Mouse (Mus musculus): ENCODE measurements at regions not wholly inside any gene's neighbourhood (a gene's known extent, or its start where the extent isn't known, plus 50 kb on each side); places are given as distances from the start of the nearest gene placed in this dataset.

- DNase-seq (ENCODE audit: low spot score), result no peak
Measured at GRCm38 (mm10) chr12:16139152-16139551, 322.4 kb upstream of the Trib2 start.

DNA sequence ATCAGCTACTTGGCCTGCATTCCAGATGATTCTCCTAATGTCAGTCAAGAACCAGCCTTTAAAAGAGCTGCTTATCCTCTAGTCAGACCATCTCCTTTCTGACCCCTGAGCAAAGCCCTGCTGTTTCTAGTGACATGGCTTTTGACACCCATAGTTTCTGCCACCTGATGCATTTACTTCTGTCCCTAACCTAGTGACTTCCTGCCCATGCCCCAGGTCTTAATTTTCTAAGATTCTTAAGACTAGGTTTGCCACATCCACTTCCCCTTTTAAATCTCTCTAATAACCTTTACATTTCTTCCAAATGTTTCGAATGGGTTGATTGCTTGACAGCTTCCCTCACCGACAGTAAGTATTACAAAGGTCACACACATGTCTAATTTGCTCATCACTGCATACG lies 321.1 kb upstream of the Trib2 start:
- no peak for DNase-seq (ENCODE audit: low spot score)

- no peak for DNase-seq (ENCODE audit: low spot score)
Measured at GRCm38 (mm10) chr12:16136214-16136671, 319.5 kb upstream of the Trib2 start.

GRCm38 (mm10) chr12:16135602-16136213 lies 319.0 kb upstream of the Trib2 start:
- no peak for DNase-seq (ENCODE audit: low spot score)

- no peak for DNase-seq (ENCODE audit: low spot score)
Measured at GRCm38 (mm10) chr12:16134446-16134845, 317.7 kb upstream of the Trib2 start.

DNA sequence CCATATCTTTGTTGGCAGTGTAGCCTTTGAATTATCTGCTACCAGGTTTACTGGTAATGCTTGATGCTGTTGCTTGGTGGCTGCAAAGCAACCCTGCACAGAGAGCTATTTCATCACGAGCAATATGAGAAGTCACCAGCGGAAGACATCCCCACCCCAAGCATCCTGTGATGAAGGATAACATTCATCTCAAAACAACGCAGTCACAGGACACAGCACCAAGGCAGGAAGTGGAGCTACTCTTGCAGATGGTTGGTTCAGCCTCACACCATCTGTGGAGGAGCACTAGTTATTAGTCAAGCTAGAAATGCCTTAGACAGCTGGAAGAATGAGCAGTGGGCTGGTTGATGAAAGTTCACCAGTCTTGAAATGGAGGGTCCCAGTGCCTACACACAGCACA lies 316.5 kb upstream of the Trib2 start:
- no peak for DNase-seq (ENCODE audit: low spot score)

DNA sequence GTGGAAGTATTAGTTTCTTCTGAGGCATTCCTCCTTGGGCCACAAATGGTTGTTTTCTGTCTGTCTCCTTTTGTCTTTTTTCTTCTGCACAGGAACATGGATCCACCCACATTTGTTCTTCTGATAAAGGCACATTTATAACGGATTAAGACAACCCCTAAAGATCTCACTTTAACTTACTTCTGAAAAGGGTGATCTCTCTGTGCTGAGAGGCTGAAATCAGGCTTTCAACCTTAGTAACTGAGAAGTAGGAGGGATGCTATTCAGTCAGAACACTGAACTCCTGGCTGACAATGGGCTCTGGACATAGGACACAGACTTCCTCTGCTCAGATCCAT lies 315.0 kb upstream of the Trib2 start:
- DNase-seq (ENCODE audit: low spot score), result no peak

GRCm38 (mm10) chr12:16131028-16131739 lies 314.5 kb upstream of the Trib2 start:
- DNase-seq (ENCODE audit: low spot score), result no peak

GRCm38 (mm10) chr12:16130605-16131004 lies 313.9 kb upstream of the Trib2 start:
- no peak for DNase-seq (ENCODE audit: low spot score)

GRCm38 (mm10) chr12:16129923-16130322 lies 313.2 kb upstream of the Trib2 start:
- DNase-seq (ENCODE audit: low spot score), result no peak

GRCm38 (mm10) chr12:16129243-16129642 lies 312.5 kb upstream of the Trib2 start:
- DNase-seq (ENCODE audit: low spot score), result no peak

GRCm38 (mm10) chr12:16124906-16125305 lies 308.2 kb upstream of the Trib2 start:
- no peak for DNase-seq (ENCODE audit: low spot score)

DNA sequence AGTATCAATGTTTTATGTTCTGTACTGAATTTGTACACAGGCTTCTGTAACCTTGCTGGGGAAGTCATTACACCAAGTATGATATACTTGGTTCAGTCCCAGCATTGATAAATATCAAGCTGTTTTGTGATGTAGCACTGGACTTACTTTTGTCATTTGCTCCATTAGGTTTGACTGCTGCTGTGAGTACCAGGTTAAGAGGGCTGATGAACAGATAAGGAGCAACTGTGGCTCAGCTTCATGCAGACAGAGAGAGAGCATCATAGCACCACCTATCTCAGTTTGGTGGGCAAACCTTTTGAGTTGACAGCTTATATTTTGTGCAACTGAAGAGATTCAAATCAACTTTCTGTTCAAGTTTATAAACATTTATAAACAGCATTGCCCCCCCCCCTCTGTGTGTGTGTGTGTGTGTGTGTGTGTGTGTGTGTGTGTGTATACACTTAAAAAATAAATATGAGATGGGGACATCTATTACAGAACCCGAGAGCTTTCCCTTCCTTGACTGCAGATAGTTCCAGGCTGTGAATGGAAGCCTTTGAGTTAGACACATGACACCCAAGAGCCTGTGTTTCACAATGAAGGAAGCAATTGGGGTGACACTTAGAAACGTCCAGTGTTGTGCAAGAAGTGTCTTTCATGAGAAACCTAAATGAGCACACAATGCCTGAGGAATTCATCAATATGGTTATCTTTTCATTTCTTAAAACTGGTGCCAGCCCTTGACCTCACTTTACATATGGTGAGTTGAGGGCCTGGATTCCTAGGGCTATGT lies 305.8 kb upstream of the Trib2 start:
- no peak for DNase-seq (ENCODE audit: low spot score)

DNA sequence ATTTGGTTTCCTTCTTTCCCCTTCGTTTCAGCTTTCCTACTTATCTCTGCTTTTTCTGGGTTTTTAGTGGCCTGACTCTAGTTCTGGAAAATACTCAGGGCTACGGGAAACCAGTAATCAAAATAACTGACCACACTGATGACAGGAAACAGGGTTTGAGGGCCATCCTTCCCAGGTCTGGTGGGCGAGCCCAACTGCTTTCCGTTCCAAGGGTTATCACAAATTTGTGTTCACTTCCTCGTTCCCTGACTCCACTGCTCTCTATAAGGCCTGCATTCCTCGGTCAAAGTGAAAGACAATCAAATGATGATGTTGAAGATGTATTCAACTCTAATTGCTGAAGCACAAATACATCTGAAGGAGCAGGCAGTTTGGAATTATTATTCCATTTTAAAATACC lies 305.1 kb upstream of the Trib2 start:
- no peak for DNase-seq (ENCODE audit: low spot score)

- no peak for DNase-seq (ENCODE audit: low spot score)
Measured at GRCm38 (mm10) chr12:16118710-16119109, 302.0 kb upstream of the Trib2 start.

- DNase-seq (ENCODE audit: low spot score), result no peak
Measured at GRCm38 (mm10) chr12:16106946-16107345, 290.2 kb upstream of the Trib2 start.

GRCm38 (mm10) chr12:16098840-16099239 lies 282.1 kb upstream of the Trib2 start:
- DNase-seq (ENCODE audit: low spot score), result no peak

- no peak for DNase-seq (ENCODE audit: low spot score)
Measured at GRCm38 (mm10) chr12:16092643-16093042, 275.9 kb upstream of the Trib2 start.

- peak; percentile 78 for DNase-seq (ENCODE audit: low spot score)
Measured at GRCm38 (mm10) chr12:16091336-16091735, 274.6 kb upstream of the Trib2 start.

DNA sequence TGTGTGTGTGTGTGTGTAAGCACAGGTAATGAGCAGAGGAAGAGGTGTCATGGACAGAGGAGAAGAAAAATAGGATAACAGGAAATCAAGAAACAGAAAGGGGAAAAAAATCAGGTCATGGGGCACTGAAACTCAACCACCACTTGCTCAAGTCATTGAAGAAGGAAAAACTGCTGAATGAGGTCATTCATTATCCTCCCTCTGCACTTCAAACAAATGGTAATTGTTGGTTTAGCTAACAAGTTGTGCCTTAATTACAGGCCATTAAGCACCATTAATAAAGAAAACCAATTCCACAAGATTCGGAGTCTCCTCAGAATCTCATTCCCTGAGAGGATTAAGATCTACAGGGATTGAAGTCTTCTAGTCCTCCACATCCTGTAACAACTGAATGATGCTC lies 266.5 kb upstream of the Trib2 start:
- no peak for DNase-seq (ENCODE audit: low spot score)

- DNase-seq (ENCODE audit: low spot score), result no peak
Measured at GRCm38 (mm10) chr12:16077215-16077614, 260.5 kb upstream of the Trib2 start.

- no peak for DNase-seq (ENCODE audit: low spot score)
Measured at GRCm38 (mm10) chr12:16075962-16076361, 259.2 kb upstream of the Trib2 start.

DNA sequence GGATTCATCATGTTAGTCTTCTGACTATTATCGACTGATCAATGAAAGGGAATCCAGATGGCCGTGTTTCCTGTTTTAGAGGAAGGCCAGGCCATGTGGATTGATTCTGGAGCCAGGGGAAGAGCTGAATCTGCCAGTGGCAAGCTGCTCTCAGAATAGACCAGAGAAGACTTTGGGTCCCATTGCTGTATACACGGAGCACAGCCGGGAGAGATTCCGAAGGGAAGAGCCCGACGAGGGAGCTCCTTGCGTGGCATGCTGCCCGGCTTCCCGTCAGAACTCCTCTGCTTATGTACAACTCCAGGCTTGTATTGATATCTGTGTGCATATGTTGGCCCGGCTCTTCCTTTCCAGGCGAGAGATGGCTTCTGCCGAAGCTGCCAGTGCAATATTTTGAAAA lies 252.2 kb upstream of the Trib2 start:
- no peak for DNase-seq (ENCODE audit: low spot score)

Data from MN1 (cell line).